Mouse (Mus musculus) kidney, adult 9 months (tissue): Measurements from ENCODE around the gene Sec14l5.
A peak's percentile ranks its signal among the peaks of the same experiment; 100 is the strongest.
"Not testable (repeated sequence)": the region's sequence is repeated elsewhere in the genome, so short reads cannot be mapped to it uniquely, and the experiment has no call there.

Experiments used
- DNase-seq: peaks from one replicate; pipeline ENCODE4 v3.0.0; 2022

The Sec14l5 gene

DNA sequence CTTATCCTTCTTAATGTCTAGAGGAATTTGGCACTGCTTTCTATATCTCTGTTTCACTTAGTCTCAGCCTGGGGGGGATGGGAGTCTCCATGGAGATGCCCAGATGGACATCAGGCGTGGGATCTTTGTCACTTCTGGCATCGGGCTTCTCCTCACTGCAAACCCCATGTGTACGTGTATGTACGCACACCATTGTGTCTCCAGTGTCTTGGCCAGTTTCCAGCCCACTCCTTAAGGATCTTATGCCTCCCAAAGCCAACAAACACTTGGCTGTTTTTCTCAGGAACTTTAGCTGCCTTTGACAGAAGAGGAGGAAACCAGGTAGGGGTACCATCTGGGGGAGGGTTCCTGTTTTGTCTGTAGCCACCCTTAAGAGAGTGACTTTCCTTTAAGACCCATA, 74.5 kb downstream of the Sec14l5 start:
- no peak for DNase-seq

- DNase-seq, result peak; percentile 58
Measured at GRCm38 (mm10) chr16:5222140-5222539, 75.2 kb downstream of the Sec14l5 start, which contains the start of gene AU021092. Gene AU021092 (minus strand): TSS chr16:5222299.

GRCm38 (mm10) chr16:5226534-5226933, 79.6 kb downstream of the Sec14l5 start:
- DNase-seq, result peak; percentile 44

GRCm38 (mm10) chr16:5227501-5227900, 80.6 kb downstream of the Sec14l5 start:
- DNase-seq, result not testable (repeated sequence)

GRCm38 (mm10) chr16:5228103-5228502, 81.2 kb downstream of the Sec14l5 start:
- DNase-seq, result not testable (repeated sequence)

DNA sequence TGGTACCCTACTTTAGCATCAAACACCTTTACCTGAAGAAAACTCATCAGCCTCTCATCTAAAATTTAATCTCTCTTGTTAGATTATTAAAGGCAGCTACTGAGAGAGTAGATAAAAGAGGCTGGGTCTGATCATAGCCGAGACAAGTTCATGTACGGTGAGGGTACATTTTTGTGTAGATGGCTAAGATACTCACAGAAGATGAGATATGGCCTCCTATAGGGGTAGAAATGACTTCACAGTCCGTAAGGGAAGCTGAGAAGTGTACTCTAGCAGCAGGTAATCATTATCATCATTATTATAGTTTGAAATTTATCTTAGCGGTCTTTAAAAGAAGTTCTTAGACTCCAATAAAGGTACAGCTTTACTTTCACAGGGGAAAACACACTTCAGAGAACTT, 86.1 kb downstream of the Sec14l5 start:
- no peak for DNase-seq

GRCm38 (mm10) chr16:5233418-5234313, 86.8 kb downstream of the Sec14l5 start, which contains the start of gene Alg1:
Gene Alg1 (plus strand): TSS chr16:5233621.
- peak; percentile 96 for DNase-seq
